Mouse (Mus musculus): Measurements from ENCODE around the gene AW551984. TPM values are rescaled to one million over a fixed set of nuclear protein-coding genes. Genes with fewer than 3 reads are reported as not detected.

Gene AW551984
- 7.5 and 9.8 TPM in 2 replicates for polyA plus RNA-seq (2015; fragmentation: Nextera tagmentation; extraction: Ambion mirVana)

GRCm38 (mm10) chr9:39603999-39604453 is at the start of gene AW551984:
AW551984 (minus strand) TSS chr9:39604403.
- Histone ChIP-seq H3K27ac (ENCODE audit: low read depth, low read length) (no peak within 1 kb of the TSS), H3K27me3 (replicated peaks; ENCODE audit: control insufficient read depth, insufficient read depth, low read length) (no peaks in the 10 kb centered on the region), H3K9ac (ENCODE audit: low read depth, low read length) (no peak within 1 kb of the TSS), H3K4me1 (replicated peaks; ENCODE audit: control insufficient read depth, insufficient read depth, low read length) (no peaks in the 10 kb centered on the region), H3K9me3 (ENCODE audit: control insufficient read depth) (no peaks in the 10 kb centered on the region), H3K4me3 (ENCODE audit: low read depth, low read length) (peak within 1 kb of the TSS; percentile 34), H3K36me3 (ENCODE audit: control insufficient read depth, insufficient read depth) (no peaks in the 10 kb centered on the region), H3K4me2 (replicated peaks; ENCODE audit: low read depth) (peak within 1 kb of the TSS; percentile 60)
- 2% methylated on average over 8 of the region's 8 CpGs for WGBS
- TF ChIP-seq CTCF (IDR thresholded peaks at IDR 0.05; ENCODE audit: low read depth) = no peak
- ATAC-seq = no peak

DNA sequence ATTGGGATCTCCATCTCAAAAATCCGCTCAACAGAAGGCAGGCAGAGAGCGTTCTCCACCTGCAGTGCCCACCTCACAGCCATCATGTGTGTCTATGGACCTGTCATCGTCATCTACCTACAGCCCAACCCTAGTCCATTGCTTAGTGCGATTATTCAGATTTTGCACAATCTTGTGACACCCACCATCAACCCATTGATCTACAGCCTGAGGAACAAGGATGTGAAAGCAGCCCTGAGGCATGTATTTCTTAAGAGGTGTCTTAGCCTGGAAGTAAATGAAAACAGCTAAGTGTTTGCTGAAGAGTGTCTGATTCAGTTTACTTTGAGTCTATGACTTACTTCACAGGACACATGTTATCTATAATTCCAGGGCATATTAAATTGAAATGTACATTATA is 43.2 kb upstream of the AW551984 start:
- Histone ChIP-seq H3K27me3 (replicated peaks; ENCODE audit: control insufficient read depth, insufficient read depth, low read length) (no peaks in the 10 kb centered on the region), H3K4me1 (replicated peaks; ENCODE audit: control insufficient read depth, insufficient read depth, low read length) (no peaks in the 10 kb centered on the region), H3K4me3 (ENCODE audit: low read depth, low read length) (no peak overlapping the region), H3K27ac (ENCODE audit: low read depth, low read length) (no peak overlapping the region), H3K4me2 (replicated peaks; ENCODE audit: low read depth) (no peak overlapping the region), H3K9me3 (ENCODE audit: control insufficient read depth) (no peaks in the 10 kb centered on the region), H3K9ac (ENCODE audit: low read depth, low read length) (no peak overlapping the region), H3K36me3 (ENCODE audit: control insufficient read depth, insufficient read depth) (no peaks in the 10 kb centered on the region)
- no peak for TF ChIP-seq CTCF (IDR thresholded peaks at IDR 0.05; ENCODE audit: low read depth)
- WGBS = 89% methylated on average over 4 of the region's 4 CpGs
- no peak for ATAC-seq

GRCm38 (mm10) chr9:39644785-39645184 is 40.6 kb upstream of the AW551984 start, which contains the start of gene Olfr961:
Olfr961 (plus strand) TSS chr9:39645085.
- no peak for TF ChIP-seq CTCF (IDR thresholded peaks at IDR 0.05; ENCODE audit: low read depth)
- H3K9ac ChIP-seq (ENCODE audit: low read depth, low read length) = no peak within 1 kb of the TSS
- no peak within 1 kb of the TSS for H3K4me2 ChIP-seq (replicated peaks; ENCODE audit: low read depth)
- H3K4me3 ChIP-seq (ENCODE audit: low read depth, low read length) = no peak within 1 kb of the TSS
- H3K27me3 ChIP-seq (replicated peaks; ENCODE audit: control insufficient read depth, insufficient read depth, low read length) = no peaks in the 10 kb centered on the region
- H3K9me3 ChIP-seq (ENCODE audit: control insufficient read depth) = no peaks in the 10 kb centered on the region
- H3K36me3 ChIP-seq (ENCODE audit: control insufficient read depth, insufficient read depth) = no peaks in the 10 kb centered on the region
- no peak for ATAC-seq
- no peaks in the 10 kb centered on the region for H3K4me1 ChIP-seq (replicated peaks; ENCODE audit: control insufficient read depth, insufficient read depth, low read length)
- no peak within 1 kb of the TSS for H3K27ac ChIP-seq (ENCODE audit: low read depth, low read length)

DNA sequence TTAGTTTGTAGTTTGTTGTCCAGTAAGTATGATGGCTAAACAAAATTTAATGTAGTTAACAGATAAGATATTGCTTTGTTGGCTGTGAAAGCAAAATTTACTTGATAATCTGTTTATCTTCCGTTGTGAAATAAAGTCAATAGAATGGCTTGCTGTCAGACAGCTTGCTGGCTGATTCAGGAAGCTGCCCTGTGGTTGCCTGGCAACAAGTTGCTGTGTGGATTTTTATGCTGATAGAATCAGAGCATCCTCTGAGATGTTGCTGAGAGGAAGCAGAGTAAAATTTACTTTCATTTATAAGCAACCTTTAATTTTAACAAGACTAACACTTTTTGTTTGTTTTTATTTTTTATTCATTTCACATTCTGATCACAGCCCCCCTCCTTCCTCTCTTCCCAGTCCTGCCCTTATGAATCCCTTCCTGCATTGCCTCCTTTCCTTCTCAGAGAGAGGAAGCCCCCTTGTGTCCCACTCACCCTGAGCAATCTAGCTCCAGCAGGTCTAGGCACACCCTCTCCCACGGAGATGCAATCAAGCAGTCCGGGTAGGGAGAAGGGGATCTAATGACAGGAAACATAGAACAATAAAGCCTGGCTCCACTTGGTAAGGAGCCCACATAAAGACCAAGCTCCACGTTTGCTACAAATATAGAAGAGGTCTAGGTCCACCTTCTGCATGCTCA is 29.9 kb upstream of the AW551984 start:
- Histone ChIP-seq H3K9ac (ENCODE audit: low read depth, low read length) (no peak overlapping the region), H3K27me3 (replicated peaks; ENCODE audit: control insufficient read depth, insufficient read depth, low read length) (no peaks in the 10 kb centered on the region), H3K4me1 (replicated peaks; ENCODE audit: control insufficient read depth, insufficient read depth, low read length) (no peaks in the 10 kb centered on the region), H3K27ac (ENCODE audit: low read depth, low read length) (no peak overlapping the region), H3K36me3 (ENCODE audit: control insufficient read depth, insufficient read depth) (no peaks in the 10 kb centered on the region), H3K9me3 (ENCODE audit: control insufficient read depth) (no peaks in the 10 kb centered on the region), H3K4me2 (replicated peaks; ENCODE audit: low read depth) (no peak overlapping the region), H3K4me3 (ENCODE audit: low read depth, low read length) (no peak overlapping the region)
- WGBS = 21% methylated on average over 4 of the region's 4 CpGs
- no peak for TF ChIP-seq CTCF (IDR thresholded peaks at IDR 0.05; ENCODE audit: low read depth)
- ATAC-seq = no peak

DNA sequence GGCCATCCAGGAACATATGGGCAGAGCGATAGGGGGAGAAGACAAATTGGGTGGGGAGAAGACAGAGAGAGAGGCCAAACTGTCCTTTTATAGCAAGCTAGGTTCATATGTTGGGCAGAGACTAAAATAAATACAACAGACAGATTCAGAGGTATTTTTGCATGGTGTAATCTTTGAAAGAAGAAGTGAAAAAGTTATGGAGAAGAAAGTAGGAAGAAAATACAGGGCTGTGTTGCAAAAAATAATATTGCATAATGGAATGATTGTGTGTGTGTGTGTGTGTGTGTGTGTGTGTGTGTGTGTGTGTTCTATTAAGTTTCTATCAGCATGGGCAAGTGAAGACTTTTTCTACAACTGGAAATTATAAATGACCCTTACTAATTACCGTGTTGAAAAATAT is 24.9 kb upstream of the AW551984 start:
- no peak for TF ChIP-seq CTCF (IDR thresholded peaks at IDR 0.05; ENCODE audit: low read depth)
- Histone ChIP-seq H3K27ac (ENCODE audit: low read depth, low read length) (no peak overlapping the region), H3K9me3 (ENCODE audit: control insufficient read depth) (no peaks in the 10 kb centered on the region), H3K4me3 (ENCODE audit: low read depth, low read length) (no peak overlapping the region), H3K4me1 (replicated peaks; ENCODE audit: control insufficient read depth, insufficient read depth, low read length) (no peaks in the 10 kb centered on the region), H3K9ac (ENCODE audit: low read depth, low read length) (no peak overlapping the region), H3K27me3 (replicated peaks; ENCODE audit: control insufficient read depth, insufficient read depth, low read length) (no peaks in the 10 kb centered on the region), H3K4me2 (replicated peaks; ENCODE audit: low read depth) (no peak overlapping the region), H3K36me3 (ENCODE audit: control insufficient read depth, insufficient read depth) (no peaks in the 10 kb centered on the region)
- ATAC-seq = no peak
- 75% methylated on average over 2 of the region's 2 CpGs for WGBS

DNA sequence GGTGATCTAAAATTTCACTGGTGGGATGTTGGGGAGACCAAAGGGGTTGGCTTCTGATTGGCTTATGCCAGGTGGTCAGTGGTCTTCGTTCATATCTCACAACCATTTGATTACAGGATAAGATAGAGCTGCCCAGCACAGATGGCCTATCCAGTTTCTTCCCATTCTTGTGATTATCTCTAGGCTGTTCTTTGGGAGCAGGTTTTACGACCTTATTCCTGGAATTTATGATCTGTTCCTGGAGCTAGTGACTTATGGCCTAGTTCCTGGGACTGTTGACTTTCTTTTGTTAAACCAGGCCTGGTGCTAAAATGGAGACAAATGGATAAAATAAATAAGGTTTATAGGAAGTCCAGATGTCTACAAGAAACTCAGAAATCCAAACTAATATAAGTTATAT is 20.5 kb upstream of the AW551984 start:
- Histone ChIP-seq H3K36me3 (ENCODE audit: control insufficient read depth, insufficient read depth) (no peaks in the 10 kb centered on the region), H3K9ac (ENCODE audit: low read depth, low read length) (no peak overlapping the region), H3K27me3 (replicated peaks; ENCODE audit: control insufficient read depth, insufficient read depth, low read length) (no peaks in the 10 kb centered on the region), H3K4me1 (replicated peaks; ENCODE audit: control insufficient read depth, insufficient read depth, low read length) (no peaks in the 10 kb centered on the region), H3K4me3 (ENCODE audit: low read depth, low read length) (no peak overlapping the region), H3K4me2 (replicated peaks; ENCODE audit: low read depth) (no peak overlapping the region), H3K9me3 (ENCODE audit: control insufficient read depth) (no peaks in the 10 kb centered on the region), H3K27ac (ENCODE audit: low read depth, low read length) (no peak overlapping the region)
- WGBS = 17% methylated on average over 2 of the region's 2 CpGs
- TF ChIP-seq CTCF (IDR thresholded peaks at IDR 0.05; ENCODE audit: low read depth) = no peak
- ATAC-seq = no peak; the same call in 1 of the 2 replicates

All from intestine, postnatal 0 days (tissue).